Mouse (Mus musculus): ENCODE data around the gene Gimap8. TPM values are rescaled to one million over a fixed set of nuclear protein-coding genes. Genes with fewer than 3 reads are reported as not detected.

The Gimap8 gene
- total RNA-seq, 2 experiments from 2014 or later = 6.7 to 6.8 TPM

DNA sequence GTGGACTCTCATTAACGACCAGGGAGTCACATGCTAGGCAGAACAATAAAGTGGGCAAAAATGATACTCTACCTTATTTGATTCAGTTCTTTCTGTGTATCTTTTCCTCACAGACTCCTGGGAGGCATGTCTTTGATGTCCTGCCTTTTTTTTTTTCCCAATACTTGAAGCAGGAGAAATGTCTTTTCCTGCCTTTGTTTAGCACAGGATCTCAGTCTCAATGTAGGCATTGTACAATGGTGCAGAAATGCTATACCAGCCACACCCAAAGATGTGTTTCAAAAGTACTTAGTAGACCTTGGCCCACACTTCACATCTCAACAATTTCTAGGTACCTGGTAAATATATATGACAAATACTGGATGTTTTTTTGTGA lies 50.5 kb downstream of the Gimap8 start:
- DNase-seq = no peak

DNA sequence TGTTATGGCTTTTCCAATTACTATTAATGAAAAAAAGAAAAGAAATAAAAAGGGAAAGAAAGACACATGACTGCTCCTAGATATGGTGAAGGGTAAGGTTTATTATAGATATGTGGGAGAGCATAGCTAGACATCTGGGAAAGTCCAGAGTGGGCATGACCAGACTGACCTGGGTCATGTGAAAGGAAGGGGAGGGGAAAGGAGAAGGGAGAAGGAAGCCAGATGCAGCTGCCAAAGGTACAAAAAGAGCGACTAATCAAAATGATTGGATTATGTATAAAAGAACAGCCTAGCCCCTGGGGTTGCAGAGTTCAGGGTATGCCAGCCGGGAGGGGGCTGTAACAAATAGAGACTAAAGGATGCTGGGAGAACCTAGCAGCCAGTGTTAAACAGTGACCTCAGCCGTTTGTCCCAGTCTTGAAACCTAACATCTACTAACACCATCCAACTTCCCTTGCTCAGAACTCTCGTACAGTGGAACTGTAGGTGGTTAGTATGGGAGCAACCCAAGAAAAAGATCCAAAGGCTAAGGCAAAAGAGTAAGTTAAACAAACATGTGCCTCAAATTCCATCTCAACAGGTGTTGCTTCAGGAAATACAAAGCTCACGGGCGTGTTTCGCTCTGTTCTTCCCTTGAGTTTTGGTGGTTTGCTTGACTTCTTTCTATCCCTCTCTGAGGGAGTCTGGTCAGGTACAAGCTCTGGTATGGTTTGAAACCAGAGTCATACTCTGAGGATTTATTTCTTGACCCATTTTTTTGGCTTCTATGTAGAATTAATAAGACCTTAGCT lies 51.2 kb downstream of the Gimap8 start:
- no peak for DNase-seq
- intact Hi-C loops (cut with DNase I) = no loop called here

More for the DNA sequence above, 50.5 kb downstream of the Gimap8 start:
- intact Hi-C loops (cut with DNase I) = loop anchor here (1.0 kb wide), 1 partner anchor 12 kb away; no protein-coding TSS in a partner anchor

DNA sequence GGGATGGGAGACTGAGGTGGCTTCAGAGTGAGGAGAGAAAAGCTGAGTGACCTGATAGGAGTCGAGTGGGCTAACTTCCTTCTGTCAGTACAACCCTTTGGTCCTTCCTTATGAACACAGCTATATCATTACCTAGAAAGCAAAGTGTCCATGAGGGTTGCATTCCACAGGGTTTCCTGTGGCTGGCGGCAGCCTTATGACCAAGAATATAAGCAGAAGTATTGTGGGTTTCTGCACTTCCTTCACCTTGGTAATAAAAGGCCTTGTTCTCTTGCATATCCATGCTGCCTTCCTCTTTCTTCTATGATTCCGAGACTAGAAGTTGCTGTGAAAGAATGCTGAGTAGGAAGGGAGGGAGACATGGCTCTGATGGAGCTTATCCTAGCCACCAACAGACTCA lies 51.9 kb downstream of the Gimap8 start:
- DNase-seq = no peak
- intact Hi-C loops (cut with DNase I) = no loop called here

DNA sequence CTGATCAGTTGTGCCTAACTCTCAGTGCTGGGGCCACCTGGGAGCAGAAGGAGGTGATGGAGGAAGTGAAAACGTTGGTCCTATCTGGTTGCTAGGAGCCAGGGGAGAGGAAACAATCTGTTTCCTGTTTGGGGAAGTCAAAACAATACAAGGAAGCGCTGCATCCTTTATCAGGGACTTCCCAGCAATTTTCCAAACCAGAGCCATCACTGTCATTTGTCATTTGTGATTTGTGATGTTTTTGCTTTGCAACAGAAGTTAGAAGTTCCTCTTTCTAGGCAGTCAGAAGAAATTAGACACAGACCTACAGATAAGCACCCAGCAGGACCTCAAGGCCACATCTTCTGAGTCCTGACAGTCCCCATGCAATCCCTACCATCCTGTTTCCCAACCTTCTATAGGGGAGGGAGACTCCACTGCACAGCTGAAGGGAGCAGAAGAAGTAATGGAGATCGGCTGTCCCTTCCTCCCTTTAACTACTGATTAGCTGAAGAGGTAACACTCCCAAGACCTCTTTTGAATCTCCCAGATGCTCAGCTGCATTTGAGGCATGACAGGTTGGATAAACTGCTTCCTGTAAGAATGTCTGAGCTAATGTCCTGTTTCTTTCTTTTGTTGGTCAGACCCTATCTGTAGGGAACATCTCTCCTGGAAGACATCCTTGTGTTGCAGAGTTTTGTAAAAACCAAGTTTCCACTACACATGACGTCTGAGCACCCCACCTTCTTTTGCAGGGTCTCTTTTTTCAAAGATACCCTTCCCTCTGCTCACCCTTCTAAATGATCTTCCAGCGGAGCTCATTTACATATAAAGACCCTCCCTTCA lies 53.4 kb downstream of the Gimap8 start:
- intact Hi-C loops (cut with DNase I) = no loop called here
- no peak for DNase-seq

DNA sequence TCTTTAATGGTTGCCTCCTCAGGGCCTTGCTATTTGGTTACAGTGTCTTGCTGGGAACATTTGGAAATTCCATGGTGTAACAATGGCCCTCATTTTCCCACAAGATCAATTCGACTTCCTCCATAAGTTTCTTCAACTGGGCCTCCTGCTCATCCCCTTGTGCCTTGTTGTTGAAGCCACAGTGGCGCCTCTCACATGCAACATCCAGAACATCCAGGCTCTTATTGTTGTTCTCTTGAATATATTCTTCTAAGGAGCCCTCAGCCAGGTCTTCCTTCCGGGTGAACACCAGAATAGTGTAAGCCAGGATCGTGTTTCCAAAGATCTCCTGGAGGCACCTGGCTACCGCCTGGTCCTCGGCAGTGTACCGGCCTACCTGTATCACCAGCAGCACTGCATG lies 55.1 kb downstream of the Gimap8 start:
- no peak for DNase-seq
- intact Hi-C loops (cut with DNase I) = no loop called here

DNA sequence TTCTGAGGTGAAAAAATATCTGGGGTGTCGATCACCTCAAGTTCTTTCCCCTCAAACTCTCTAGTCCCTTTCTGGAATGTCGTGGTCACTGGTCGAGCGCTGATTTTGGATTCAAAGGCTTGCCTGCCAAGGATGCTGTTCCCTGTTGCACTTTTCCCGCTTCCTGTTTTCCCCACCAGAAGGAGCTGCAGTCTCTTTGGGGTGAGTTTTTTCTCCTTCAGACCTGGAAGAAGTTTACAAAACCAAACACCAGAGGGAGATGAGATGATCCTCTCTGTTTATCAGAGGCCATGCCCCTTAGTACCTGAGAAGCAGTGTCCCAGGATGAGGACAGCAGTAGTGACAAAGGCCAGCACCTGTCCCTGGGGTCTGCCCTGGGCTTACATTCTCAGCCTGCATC lies 55.6 kb downstream of the Gimap8 start:
- intact Hi-C loops (cut with DNase I) = no loop called here
- DNase-seq = no peak

DNA sequence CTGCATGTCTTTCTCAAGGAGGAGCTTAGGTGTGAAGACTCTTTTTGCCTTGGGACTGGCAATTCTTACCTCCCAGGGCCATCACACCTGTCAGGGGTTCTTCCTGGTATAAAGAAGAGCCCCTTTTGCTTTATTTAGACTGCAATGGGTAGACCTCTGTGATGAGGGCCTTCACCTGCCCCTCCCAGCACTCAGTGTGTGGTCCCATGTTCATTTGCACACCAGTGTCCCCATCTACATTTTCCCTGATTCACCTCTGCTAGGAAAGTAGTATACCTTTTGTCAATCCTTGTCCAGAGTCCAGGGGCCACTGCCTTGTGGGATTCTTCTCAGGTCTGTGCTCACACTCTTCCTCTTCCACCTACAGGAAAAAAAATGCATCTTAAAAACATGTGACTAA lies 57.1 kb downstream of the Gimap8 start:
- intact Hi-C loops (cut with DNase I) = loop anchor here (2.0 kb wide), 1 partner anchor 43 kb away; the partner anchor contains the start of gene Gimap5
- no peak for DNase-seq

DNA sequence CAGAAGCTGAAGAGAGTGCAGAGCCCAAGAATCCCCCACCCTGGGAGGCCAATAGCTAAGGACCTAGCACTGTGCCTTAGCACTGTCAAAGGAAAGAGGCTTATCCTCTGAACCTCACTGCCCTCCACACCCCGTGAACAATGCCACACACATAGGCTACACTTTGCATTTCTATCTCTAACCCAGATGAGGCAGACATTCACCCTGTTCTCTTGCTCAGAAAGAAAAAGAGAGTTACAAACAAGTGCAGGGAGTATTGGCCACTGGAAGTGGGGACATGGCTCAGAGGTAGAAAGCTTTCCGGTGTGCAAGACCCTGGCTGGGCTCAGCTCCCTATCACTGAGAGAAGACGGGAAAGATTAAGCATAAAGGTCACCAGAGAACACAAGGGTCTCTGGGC lies 59.1 kb downstream of the Gimap8 start:
- intact Hi-C loops (cut with DNase I) = no loop called here
- no peak for DNase-seq

Other genes with a start within 250 kb of the Gimap8 start
- gene Zfp467, start 201.4 kb upstream of the Gimap8 start, total RNA-seq (2021) = 10 to 100 TPM; 10.8 to 15.4 TPM
- under 1 TPM; 0.41 to 0.53 TPM for gene Sspo, start 199.0 kb upstream of the Gimap8 start, total RNA-seq (2021)
- gene Atp6v0e2, start 109.6 kb upstream of the Gimap8 start, total RNA-seq (2021) = 10 to 100 TPM; 18.7 to 20.9 TPM
- 10 to 100 TPM; 16.7 to 26.6 TPM for gene Lrrc61, start 92.4 kb upstream of the Gimap8 start, total RNA-seq (2021)
- gene Rarres2, start 74.4 kb upstream of the Gimap8 start, total RNA-seq (2021) = 100 to 1,000 TPM in 1 of 2 experiments, 10 to 100 TPM in 1; 70.4 to 101 TPM
- gene Gm45021, start 57.6 kb upstream of the Gimap8 start, total RNA-seq (2021) = not detected
- 10 to 100 TPM; 27.3 to 33.7 TPM for gene Repin1, start 53.4 kb upstream of the Gimap8 start, total RNA-seq (2021)
- gene Gm44965, start 53.3 kb upstream of the Gimap8 start, total RNA-seq (2021) = 1 to 10 TPM in 1 of 2 experiments, not detected in 1; 3.7 TPM
- gene Zfp775, start 45.2 kb upstream of the Gimap8 start, total RNA-seq (2021) = 10 to 100 TPM; 10.4 to 10.7 TPM
- under 1 TPM; 0.33 to 0.38 TPM for gene AI854703, start 20.5 kb upstream of the Gimap8 start, total RNA-seq (2021)
- 1 to 10 TPM; 4.8 to 5.2 TPM for gene Gimap9, start 28.9 kb downstream of the Gimap8 start, total RNA-seq (2021)
- 10 to 100 TPM; 23.6 to 30.4 TPM for gene Gimap4, start 37.3 kb downstream of the Gimap8 start, total RNA-seq (2021)
- gene Gimap6, start 61.0 kb downstream of the Gimap8 start, total RNA-seq (2021) = 10 to 100 TPM; 40.5 to 46.0 TPM
- gene Gm28053, start 71.4 kb downstream of the Gimap8 start, total RNA-seq (2021) = 1 to 10 TPM; 3.1 to 4.7 TPM
- under 1 TPM in 1 of 2 experiments, not detected in 1; 0.22 TPM for gene Gimap7, start 71.4 kb downstream of the Gimap8 start, total RNA-seq (2021)
- 10 to 100 TPM in 1 of 2 experiments, 1 to 10 TPM in 1; 8.1 to 11.8 TPM for gene Gimap1, start 91.8 kb downstream of the Gimap8 start, total RNA-seq (2021)
- 1 to 10 TPM; 6.0 to 6.6 TPM for gene Gimap5, start 99.0 kb downstream of the Gimap8 start, total RNA-seq (2021)
- under 1 TPM; 0.51 to 0.53 TPM for gene Gimap3, start 123.6 kb downstream of the Gimap8 start, total RNA-seq (2021)
- 10 to 100 TPM; 19.8 to 20.0 TPM for gene Tmem176a, start 193.7 kb downstream of the Gimap8 start, total RNA-seq (2021)
- gene Tmem176b, start 194.3 kb downstream of the Gimap8 start, total RNA-seq (2021) = 10 to 100 TPM; 53.6 to 55.3 TPM
- not detected for gene Aoc1, start 225.7 kb downstream of the Gimap8 start, total RNA-seq (2021)